Mouse (Mus musculus): ENCODE data around the gene Grik4. TPM values are rescaled to one million over a fixed set of nuclear protein-coding genes. Genes with fewer than 3 reads are reported as not detected.

The Grik4 gene
- polyA plus RNA-seq, 1 experiment from 2014 or later: 0.24 TPM

DNA sequence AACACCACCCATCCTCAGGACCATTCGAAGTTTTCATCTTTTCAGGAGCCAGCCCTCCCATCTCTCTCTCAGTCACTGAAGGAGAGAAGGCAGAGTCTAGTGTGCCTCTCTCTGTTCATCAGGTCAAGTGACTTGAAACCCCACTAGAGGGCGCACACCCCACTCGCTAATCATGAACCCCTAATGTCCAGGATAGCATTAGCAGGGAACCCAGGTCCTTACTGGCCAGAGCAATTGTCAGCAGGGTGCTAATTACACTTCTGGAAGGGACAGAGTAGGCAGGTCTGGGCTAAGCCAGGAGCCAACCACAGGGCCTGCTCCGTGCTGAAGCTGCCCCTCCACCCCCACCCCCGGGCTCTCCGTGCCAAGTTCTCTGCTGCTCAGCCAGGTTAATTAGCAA lies 371.1 kb downstream of the Grik4 start:
- 12% methylated on average over 6 of the region's 6 CpGs for WGBS
- Histone ChIP-seq H3K9ac (ENCODE audit: low read length) (no peak overlapping the region), H3K4me2 (ENCODE audit: low read depth, low read length) (no peak overlapping the region), H3K4me1 (ENCODE audit: control insufficient read depth, insufficient read depth, low read length) (no peaks in the 10 kb centered on the region), H3K27me3 (ENCODE audit: control insufficient read depth, insufficient read depth, low read length) (peaks cover 7% of the 10 kb centered on the region), H3K9me3 (replicated peaks; ENCODE audit: control insufficient read depth, low read length) (no peaks in the 10 kb centered on the region), H3K27ac (ENCODE audit: low read length) (no peak overlapping the region), H3K4me3 (ENCODE audit: low read length) (no peak overlapping the region), H3K36me3 (ENCODE audit: control insufficient read depth, insufficient read depth) (no peaks in the 10 kb centered on the region)
- ATAC-seq (replicated peaks; ENCODE audit: extremely low read depth, insufficient read depth, low FRiP score): no peak

DNA sequence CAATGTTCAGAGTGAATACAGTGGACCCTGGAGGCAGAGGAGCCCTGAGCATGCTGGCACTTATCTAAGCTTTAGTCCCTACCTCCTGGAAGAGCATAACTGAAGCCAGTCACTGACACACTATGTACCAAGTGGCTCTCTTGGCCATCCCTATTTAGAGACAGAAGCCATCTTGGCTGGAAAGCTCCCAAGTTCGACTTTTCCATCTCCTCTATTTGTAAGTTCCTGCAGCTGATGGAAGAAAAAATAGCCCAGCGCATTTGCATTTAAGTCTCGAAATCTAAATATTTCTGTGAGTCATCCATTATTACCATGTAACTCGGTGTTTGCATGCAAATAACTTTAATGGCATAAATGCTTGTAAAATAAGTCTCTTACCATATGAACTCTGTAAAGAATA lies 378.4 kb downstream of the Grik4 start:
- ATAC-seq (replicated peaks; ENCODE audit: extremely low read depth, insufficient read depth, low FRiP score): no peak
- Histone ChIP-seq H3K27me3 (ENCODE audit: control insufficient read depth, insufficient read depth, low read length) (no peaks in the 10 kb centered on the region), H3K4me1 (ENCODE audit: control insufficient read depth, insufficient read depth, low read length) (no peaks in the 10 kb centered on the region), H3K9ac (ENCODE audit: low read length) (no peak overlapping the region), H3K4me3 (ENCODE audit: low read length) (no peak overlapping the region), H3K36me3 (ENCODE audit: control insufficient read depth, insufficient read depth) (no peaks in the 10 kb centered on the region), H3K27ac (ENCODE audit: low read length) (no peak overlapping the region), H3K4me2 (ENCODE audit: low read depth, low read length) (no peak overlapping the region), H3K9me3 (replicated peaks; ENCODE audit: control insufficient read depth, low read length) (no peaks in the 10 kb centered on the region)
- 77% methylated on average over 4 of the region's 4 CpGs for WGBS

DNA sequence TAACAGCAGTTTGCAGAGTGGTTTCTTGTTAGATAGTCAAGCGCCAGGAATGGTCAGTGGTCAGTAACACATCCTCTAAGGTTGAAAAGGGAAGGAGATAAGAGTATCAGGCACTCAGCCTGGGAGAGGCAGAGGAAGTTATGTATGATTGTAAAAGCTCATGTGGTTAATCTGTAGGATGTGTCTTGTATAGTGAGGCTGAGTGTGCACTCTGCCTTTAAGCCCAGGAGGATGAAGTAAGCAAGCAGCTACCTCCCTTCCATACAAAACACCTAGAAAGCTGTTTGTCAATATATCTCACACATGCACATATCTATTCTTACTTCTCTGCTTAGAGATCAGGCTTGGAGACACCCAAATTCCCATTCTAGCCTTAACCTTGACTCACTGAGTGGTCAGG lies 389.1 kb downstream of the Grik4 start:
- Histone ChIP-seq H3K4me3 (ENCODE audit: low read length) (no peak overlapping the region), H3K9me3 (replicated peaks; ENCODE audit: control insufficient read depth, low read length) (0 out of 2 replicates have a peak, but pooled peaks cover 2% of the 10 kb centered on the region), H3K4me2 (ENCODE audit: low read depth, low read length) (no peak overlapping the region), H3K27me3 (ENCODE audit: control insufficient read depth, insufficient read depth, low read length) (0 out of 2 replicates have a peak, but pooled peaks cover 2% of the 10 kb centered on the region), H3K36me3 (ENCODE audit: control insufficient read depth, insufficient read depth) (no peaks in the 10 kb centered on the region), H3K4me1 (ENCODE audit: control insufficient read depth, insufficient read depth, low read length) (no peaks in the 10 kb centered on the region), H3K27ac (ENCODE audit: low read length) (no peak overlapping the region), H3K9ac (ENCODE audit: low read length) (no peak overlapping the region)
- WGBS: 25% methylated on average over 1 of the region's 1 CpGs
- ATAC-seq (replicated peaks; ENCODE audit: extremely low read depth, insufficient read depth, low FRiP score): no peak

DNA sequence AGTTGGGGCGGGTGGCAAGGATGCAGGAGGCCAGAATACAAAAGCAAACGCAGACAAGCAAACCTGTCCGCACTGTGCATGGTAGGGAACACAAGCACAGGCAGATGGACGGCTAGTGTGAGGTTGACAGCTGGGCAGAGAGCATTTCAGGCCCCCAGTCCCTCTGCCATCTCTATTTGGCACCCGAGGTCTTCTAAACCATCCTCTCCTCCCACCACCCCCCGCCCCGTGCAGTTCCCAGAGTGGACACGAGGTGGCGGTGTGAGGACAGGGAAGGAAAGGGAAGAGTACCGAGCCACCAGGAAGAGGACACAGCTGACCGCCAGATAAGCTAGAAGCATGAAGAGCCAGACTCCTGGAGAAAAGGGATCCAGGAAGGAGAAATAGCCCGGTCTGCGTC lies 394.2 kb downstream of the Grik4 start:
- WGBS: 14% methylated on average over 13 of the region's 13 CpGs
- H3K27ac ChIP-seq (ENCODE audit: low read length): no peak overlapping the region
- ATAC-seq (replicated peaks; ENCODE audit: extremely low read depth, insufficient read depth, low FRiP score): no peak
- no peaks in the 10 kb centered on the region for H3K9me3 ChIP-seq (replicated peaks; ENCODE audit: control insufficient read depth, low read length)
- H3K4me2 ChIP-seq (ENCODE audit: low read depth, low read length): no peak overlapping the region
- H3K36me3 ChIP-seq (ENCODE audit: control insufficient read depth, insufficient read depth): no peaks in the 10 kb centered on the region
- no peaks in the 10 kb centered on the region for H3K4me1 ChIP-seq (ENCODE audit: control insufficient read depth, insufficient read depth, low read length)
- H3K4me3 ChIP-seq (ENCODE audit: low read length): no peak overlapping the region
- no peak overlapping the region for H3K9ac ChIP-seq (ENCODE audit: low read length)
- H3K27me3 ChIP-seq (ENCODE audit: control insufficient read depth, insufficient read depth, low read length): 0 out of 2 replicates have a peak, but pooled peaks cover 5% of the 10 kb centered on the region

DNA sequence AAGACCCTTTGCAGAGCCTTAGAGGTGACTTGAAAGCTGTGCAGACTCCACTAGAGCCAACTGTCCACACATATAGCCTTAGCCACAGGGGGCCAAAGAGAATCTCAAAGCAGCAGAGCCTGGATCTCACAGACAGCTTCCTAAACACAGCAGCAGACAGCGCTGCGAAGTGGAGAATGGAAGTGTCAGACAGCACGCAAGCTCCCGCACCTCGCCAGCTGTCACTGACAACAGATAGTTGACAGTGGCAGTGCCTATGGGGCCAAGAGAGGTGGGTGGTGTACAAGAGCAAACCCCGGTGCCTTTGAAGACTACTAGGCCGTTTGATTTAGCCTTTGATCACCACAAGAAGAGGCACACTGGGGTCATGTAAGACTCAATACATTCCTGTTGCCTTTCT lies 395.3 kb downstream of the Grik4 start:
- Histone ChIP-seq H3K27me3 (ENCODE audit: control insufficient read depth, insufficient read depth, low read length) (0 out of 2 replicates have a peak, but pooled peaks cover 5% of the 10 kb centered on the region), H3K4me3 (ENCODE audit: low read length) (no peak overlapping the region), H3K9me3 (replicated peaks; ENCODE audit: control insufficient read depth, low read length) (no peaks in the 10 kb centered on the region), H3K4me1 (ENCODE audit: control insufficient read depth, insufficient read depth, low read length) (no peaks in the 10 kb centered on the region), H3K9ac (ENCODE audit: low read length) (no peak overlapping the region), H3K4me2 (ENCODE audit: low read depth, low read length) (no peak overlapping the region), H3K36me3 (ENCODE audit: control insufficient read depth, insufficient read depth) (no peaks in the 10 kb centered on the region), H3K27ac (ENCODE audit: low read length) (no peak overlapping the region)
- WGBS: 45% methylated on average over 7 of the region's 7 CpGs
- no peak for ATAC-seq (replicated peaks; ENCODE audit: extremely low read depth, insufficient read depth, low FRiP score)

DNA sequence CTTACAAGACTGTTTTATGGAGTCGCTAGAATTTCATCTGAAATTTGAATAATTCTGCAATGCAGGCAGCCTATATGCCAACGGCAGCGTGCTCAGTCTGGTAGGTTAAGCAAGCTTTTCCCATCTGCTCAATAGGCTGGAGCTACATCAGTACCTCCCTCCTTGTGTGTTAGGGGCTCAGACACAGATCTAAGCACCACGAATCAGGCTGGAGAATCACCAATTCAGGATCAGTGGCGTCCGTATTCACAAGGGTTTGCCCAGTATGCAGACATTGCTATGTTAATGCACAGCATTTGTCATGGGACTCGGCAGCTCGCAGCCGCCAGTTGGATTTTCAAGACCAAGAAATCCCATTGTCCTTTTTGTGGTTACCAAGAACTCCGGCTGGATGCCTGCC lies 399.8 kb downstream of the Grik4 start:
- no peak for ATAC-seq (replicated peaks; ENCODE audit: extremely low read depth, insufficient read depth, low FRiP score)
- no peaks in the 10 kb centered on the region for H3K9me3 ChIP-seq (replicated peaks; ENCODE audit: control insufficient read depth, low read length)
- no peak overlapping the region for H3K27ac ChIP-seq (ENCODE audit: low read length)
- no peak overlapping the region for H3K4me3 ChIP-seq (ENCODE audit: low read length)
- H3K4me2 ChIP-seq (ENCODE audit: low read depth, low read length): no peak overlapping the region
- H3K4me1 ChIP-seq (ENCODE audit: control insufficient read depth, insufficient read depth, low read length): no peaks in the 10 kb centered on the region
- H3K36me3 ChIP-seq (ENCODE audit: control insufficient read depth, insufficient read depth): no peaks in the 10 kb centered on the region
- H3K9ac ChIP-seq (ENCODE audit: low read length): no peak overlapping the region
- H3K27me3 ChIP-seq (ENCODE audit: control insufficient read depth, insufficient read depth, low read length): 0 out of 2 replicates have a peak, but pooled peaks cover 2% of the 10 kb centered on the region
- WGBS: 81% methylated on average over 10 of the region's 10 CpGs

DNA sequence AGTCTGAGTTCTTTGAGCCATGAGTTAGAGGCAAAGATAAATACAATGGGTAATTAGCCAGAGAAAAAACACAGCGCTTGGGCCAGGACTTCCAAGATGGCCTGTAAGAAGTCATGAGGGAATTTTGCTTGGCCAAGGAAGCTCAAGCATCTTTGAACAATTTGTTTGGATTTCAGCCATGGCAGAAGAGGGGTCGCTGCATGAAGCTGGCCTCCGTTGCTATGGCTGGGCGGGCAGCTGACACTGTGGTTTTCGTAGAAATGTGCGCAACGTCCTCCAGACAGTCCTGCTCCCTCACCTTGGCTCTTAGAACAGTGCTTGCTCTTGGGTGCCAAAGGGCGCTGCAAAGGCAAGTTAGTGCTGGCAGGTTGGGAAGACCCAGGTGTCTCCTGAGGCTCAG lies 410.8 kb downstream of the Grik4 start:
- no peak overlapping the region for H3K9ac ChIP-seq (ENCODE audit: low read length)
- H3K36me3 ChIP-seq (ENCODE audit: control insufficient read depth, insufficient read depth): no peaks in the 10 kb centered on the region
- no peak for ATAC-seq (replicated peaks; ENCODE audit: extremely low read depth, insufficient read depth, low FRiP score)
- H3K4me1 ChIP-seq (ENCODE audit: control insufficient read depth, insufficient read depth, low read length): peaks cover 16% of the 10 kb centered on the region
- H3K27ac ChIP-seq (ENCODE audit: low read length): no peak overlapping the region
- H3K9me3 ChIP-seq (replicated peaks; ENCODE audit: control insufficient read depth, low read length): no peaks in the 10 kb centered on the region
- 0 out of 2 replicates have a peak, but pooled peaks cover 2% of the 10 kb centered on the region for H3K27me3 ChIP-seq (ENCODE audit: control insufficient read depth, insufficient read depth, low read length)
- no peak overlapping the region for H3K4me3 ChIP-seq (ENCODE audit: low read length)
- 75% methylated on average over 8 of the region's 8 CpGs for WGBS
- H3K4me2 ChIP-seq (ENCODE audit: low read depth, low read length): no peak overlapping the region

DNA sequence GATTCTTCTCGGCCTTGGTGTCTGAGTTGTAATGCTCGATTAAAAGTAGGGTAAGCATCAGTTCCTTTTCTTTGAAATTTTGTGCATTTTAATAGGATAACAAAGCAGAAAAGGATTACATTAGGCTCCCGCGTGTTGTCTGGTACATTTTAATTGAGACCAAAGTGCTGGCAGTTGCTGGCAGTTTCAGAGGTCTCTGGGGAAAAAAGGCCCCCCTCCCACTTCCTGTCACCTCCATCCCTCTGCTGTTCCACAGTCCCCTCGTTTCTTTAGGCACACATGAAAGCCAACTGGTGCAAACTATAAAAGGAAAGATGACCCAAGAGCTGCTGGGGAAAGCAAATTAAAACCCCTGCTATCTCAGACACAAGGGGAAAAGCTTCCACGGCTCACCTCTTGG lies 411.3 kb downstream of the Grik4 start:
- H3K9ac ChIP-seq (ENCODE audit: low read length): no peak overlapping the region
- WGBS: 21% methylated on average over 6 of the region's 6 CpGs
- H3K4me3 ChIP-seq (ENCODE audit: low read length): no peak overlapping the region
- ATAC-seq (replicated peaks; ENCODE audit: extremely low read depth, insufficient read depth, low FRiP score): no peak
- peaks cover 16% of the 10 kb centered on the region for H3K4me1 ChIP-seq (ENCODE audit: control insufficient read depth, insufficient read depth, low read length)
- 0 out of 2 replicates have a peak, but pooled peaks cover 2% of the 10 kb centered on the region for H3K27me3 ChIP-seq (ENCODE audit: control insufficient read depth, insufficient read depth, low read length)
- H3K36me3 ChIP-seq (ENCODE audit: control insufficient read depth, insufficient read depth): no peaks in the 10 kb centered on the region
- H3K27ac ChIP-seq (ENCODE audit: low read length): no peak overlapping the region
- no peaks in the 10 kb centered on the region for H3K9me3 ChIP-seq (replicated peaks; ENCODE audit: control insufficient read depth, low read length)
- H3K4me2 ChIP-seq (ENCODE audit: low read depth, low read length): no peak overlapping the region

DNA sequence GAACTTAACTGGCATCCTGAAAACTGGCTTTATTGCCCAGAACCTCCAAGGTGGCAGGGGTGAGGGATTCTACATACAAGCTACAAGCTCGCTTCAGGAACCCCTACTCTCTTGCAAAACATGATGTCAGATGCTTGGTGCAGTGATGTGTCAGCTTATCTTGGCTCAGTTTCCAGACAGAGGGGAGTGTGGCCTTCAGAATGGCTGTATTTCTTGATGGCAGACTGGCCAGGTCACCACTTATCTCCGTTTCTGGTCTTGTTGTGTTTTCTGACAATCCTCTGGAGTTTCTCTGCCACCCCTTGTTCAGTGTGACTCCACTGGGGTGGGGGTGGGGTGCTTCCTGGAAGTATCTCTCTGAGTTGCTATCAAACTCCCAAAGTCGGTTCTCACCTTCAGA lies 412.3 kb downstream of the Grik4 start:
- H3K4me1 ChIP-seq (ENCODE audit: control insufficient read depth, insufficient read depth, low read length): peaks cover 16% of the 10 kb centered on the region
- no peak for ATAC-seq (replicated peaks; ENCODE audit: extremely low read depth, insufficient read depth, low FRiP score)
- no peaks in the 10 kb centered on the region for H3K36me3 ChIP-seq (ENCODE audit: control insufficient read depth, insufficient read depth)
- H3K27ac ChIP-seq (ENCODE audit: low read length): no peak overlapping the region
- H3K27me3 ChIP-seq (ENCODE audit: control insufficient read depth, insufficient read depth, low read length): 0 out of 2 replicates have a peak, but pooled peaks cover 2% of the 10 kb centered on the region
- no peak overlapping the region for H3K9ac ChIP-seq (ENCODE audit: low read length)
- 22% methylated on average over 3 of the region's 3 CpGs for WGBS
- H3K9me3 ChIP-seq (replicated peaks; ENCODE audit: control insufficient read depth, low read length): no peaks in the 10 kb centered on the region
- no peak overlapping the region for H3K4me2 ChIP-seq (ENCODE audit: low read depth, low read length)
- H3K4me3 ChIP-seq (ENCODE audit: low read length): no peak overlapping the region
